Mouse (Mus musculus): ENCODE measurements around the gene Spock1.
"Not testable (repeated sequence)": the region's sequence is repeated elsewhere in the genome, so short reads cannot be mapped to it uniquely, and the experiment has no call there.

Gene Spock1

DNA sequence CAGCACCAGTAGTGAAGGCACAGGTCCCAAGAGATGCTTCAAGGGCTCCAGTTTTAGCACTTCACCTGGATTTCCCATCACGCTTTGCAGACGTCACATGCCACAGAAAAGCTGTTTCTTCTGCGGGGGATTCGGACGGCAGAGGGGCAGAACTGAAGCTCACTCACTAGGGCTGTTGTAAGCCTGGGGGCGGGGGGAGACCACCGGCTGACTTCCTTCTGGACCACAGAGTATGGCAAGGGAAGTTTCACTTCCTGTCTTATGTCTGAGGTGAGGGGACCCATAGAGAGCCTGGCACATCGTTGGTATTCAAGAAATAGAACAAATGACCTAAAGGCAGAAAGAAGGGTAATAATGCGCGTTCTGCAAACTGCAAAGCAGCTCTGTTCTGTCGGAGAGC is 392.4 kb downstream of the Spock1 start:
- DNase-seq (ENCODE audit: low read depth, low spot score): no peak

DNA sequence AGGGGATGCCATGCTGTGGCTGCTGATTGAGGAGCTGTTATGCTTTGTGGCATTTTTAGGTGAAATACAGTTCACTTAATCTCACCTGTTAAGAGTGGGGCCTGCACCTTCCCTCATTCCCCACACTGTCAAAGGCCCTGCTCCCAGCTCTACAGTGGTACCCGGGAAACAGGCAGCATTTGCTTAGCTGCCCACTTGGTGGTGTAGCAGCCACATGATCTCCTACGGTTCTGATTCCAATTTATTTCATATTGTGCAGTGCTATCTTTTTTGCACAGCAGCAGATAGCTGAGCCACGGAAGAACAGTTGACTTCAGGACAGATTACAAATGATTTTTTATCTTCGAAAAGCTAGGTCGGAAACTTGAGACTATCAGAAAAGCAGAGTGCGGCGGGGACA is 406.6 kb downstream of the Spock1 start:
- peak; percentile 58 for DNase-seq (ENCODE audit: low read depth, low spot score)

DNA sequence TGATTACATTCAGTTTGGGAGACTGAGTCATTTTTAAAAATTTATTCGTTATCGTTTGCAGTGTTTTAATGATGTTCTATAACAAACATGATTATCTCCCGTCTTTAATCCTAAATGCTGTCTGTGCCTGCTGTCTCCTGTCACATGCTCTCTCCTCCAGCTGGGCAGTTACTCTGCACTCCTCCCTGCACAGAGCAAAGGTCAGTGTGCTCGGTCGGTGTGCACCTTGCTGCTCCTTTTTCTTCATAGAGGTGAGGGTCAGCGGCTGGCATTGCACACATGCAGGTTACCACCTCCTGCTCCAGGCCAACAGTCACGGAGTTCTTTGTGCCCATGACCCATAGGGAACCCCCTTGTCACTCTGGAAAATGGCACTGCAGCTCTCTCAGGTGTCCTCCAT is 411.4 kb downstream of the Spock1 start:
- DNase-seq (ENCODE audit: low read depth, low spot score): no peak

DNA sequence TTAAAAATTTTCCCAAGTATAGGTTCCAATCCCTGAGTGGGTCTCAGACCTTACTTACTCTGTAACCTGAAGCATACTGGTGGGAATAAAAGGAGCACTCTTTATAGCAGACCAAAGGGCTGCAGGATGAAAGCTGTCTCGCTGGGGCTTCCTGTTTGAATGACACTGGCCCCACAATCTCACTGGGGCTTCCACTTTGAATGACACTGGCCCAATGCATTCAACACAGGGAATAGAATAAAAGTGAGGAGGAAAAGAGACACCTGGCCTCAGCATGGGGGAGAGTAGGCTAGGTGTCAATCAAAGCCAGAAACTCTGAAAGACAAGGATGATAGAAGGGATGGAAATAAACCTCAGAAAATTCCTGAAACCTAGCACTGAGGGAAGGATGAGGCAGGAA is 413.3 kb downstream of the Spock1 start:
- DNase-seq (ENCODE audit: low read depth, low spot score): no peak

GRCm38 (mm10) chr13:57488926-57489325 is 419.2 kb downstream of the Spock1 start:
- DNase-seq (ENCODE audit: low read depth, low spot score): peak; percentile 81

DNA sequence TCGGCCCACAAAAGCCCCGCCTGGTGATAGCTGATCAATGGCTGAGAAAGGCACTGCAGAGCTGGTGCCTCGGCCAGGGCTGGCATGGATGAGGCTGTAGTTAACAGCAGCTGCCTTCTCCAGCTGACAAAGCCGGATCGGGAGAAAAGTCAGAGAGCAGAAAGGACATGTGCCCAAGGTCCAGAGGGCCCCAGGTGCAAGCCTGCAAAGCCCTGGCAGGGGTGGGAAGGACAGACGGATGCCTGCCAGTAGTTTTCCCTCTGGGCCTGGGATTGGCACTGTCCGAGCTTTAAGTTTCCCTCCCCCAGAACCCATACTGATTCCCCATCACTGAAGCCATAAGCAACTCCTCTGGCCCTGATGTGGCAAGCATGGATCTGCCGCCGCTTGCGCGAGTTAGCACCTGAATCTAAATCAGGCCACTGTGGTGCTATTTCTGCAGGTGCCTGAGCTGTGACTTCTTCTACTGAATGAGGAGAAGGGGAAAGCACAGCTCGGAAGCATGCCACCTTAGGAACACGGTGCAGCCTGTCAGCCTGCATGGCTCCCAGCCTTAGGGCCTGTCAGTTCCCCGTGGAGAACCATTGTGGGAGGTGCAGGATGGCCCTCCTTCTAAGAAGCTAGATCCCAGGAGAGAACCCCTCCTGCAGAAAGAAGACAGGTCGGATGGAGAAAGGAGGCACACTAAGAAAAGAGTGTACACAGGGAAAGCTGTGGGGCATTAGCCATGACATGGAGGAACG is 423.5 kb downstream of the Spock1 start:
- peak; percentile 69 for DNase-seq (ENCODE audit: low read depth, low spot score)

DNA sequence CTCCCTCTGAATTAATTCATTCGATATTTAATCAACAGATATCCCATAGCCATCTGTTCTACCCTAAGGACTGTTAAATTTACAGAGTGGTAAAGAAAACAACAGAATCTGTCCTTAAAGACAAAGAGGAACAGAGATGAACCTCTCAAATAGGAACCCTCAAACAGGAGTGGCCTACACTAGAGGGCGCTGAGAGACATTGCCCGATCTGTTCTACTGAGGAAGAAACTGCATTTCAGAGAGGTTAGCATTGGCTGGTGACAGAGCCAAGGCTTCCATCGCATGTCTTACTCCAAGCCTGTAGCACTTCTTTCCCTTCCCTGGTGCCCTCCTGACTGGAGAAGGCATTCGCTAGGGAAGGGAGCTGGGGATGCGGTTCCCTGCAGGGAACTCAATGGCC is 431.4 kb downstream of the Spock1 start:
- DNase-seq (ENCODE audit: low read depth, low spot score): peak; percentile 81

GRCm38 (mm10) chr13:57474068-57474467 is 434.1 kb downstream of the Spock1 start:
- DNase-seq (ENCODE audit: low read depth, low spot score): no peak

- not testable (repeated sequence) for DNase-seq (ENCODE audit: low read depth, low spot score)
These were observed 437.2 kb downstream of the Spock1 start for GRCm38 (mm10) chr13:57470922-57471321.

DNA sequence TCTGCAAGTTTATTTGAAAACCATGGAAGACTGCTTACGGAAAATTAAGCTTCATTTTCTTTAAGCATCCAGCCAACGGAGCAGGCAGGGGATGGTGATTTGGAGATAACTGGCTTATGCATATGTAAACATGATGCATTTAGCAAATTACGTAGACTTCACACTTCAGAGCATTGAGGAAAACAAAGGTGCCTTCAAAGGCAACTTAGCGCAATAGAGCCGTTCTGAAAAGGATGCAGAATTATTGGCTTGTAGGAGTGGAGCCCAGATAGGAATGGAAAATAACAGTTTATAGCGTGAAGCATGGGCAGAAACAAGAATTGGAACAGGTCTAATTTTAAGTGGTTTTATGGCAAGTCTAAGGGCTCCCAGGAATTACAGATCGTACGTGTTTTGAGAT is 448.2 kb downstream of the Spock1 start:
- peak; percentile 34 for DNase-seq (ENCODE audit: low read depth, low spot score)

DNA sequence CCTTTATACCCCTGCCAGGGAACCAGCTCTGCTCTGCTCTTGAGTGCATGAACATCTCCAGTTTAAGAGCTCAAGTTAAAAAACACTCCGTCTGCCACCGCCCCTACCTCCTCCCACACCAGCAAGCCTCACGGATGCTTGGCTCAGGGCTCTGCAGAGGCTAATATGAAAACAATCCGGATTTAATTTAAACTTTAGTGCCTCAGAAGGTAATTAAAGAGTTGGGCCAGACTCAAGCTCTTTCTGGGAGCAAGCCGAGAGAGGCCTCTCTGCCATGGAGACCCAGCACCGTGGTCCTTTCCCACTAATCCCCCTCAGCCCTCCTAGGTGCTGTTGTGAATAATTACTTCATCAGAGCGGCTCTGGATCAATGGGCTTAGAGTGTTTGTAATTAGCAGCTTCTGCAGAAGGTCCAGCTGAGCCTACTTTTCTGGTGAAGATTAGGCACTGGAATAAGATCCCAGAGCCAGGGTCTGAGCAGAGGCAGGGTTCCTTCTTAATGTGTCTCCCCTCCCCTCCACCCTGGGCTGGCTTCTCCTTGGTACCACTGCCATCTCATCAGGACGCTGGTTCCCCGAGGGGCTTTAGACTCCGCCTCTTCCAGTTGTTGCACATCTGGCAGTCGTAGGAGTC is 457.8 kb downstream of the Spock1 start:
- DNase-seq (ENCODE audit: low read depth, low spot score): peak; percentile 78

DNA sequence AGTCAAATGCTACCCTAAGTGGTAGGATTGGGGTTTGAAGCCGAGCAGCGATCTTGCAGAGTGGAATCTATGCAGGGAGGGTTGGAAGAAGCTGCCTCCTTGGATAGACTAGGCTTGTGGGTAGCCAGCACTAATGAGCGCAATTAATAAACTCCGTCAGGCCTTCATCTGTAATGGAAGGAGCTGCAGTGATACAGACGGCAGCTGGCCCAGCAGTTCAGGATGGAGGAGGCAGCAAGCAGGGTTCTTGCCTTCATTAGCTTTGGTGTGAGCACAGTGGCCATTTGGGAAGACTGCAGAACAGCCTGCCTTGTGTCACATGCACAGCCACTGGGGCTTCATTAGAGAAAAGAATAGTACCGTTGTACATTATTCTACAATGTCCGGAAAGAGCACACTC is 459.2 kb downstream of the Spock1 start:
- DNase-seq (ENCODE audit: low read depth, low spot score): no peak

DNA sequence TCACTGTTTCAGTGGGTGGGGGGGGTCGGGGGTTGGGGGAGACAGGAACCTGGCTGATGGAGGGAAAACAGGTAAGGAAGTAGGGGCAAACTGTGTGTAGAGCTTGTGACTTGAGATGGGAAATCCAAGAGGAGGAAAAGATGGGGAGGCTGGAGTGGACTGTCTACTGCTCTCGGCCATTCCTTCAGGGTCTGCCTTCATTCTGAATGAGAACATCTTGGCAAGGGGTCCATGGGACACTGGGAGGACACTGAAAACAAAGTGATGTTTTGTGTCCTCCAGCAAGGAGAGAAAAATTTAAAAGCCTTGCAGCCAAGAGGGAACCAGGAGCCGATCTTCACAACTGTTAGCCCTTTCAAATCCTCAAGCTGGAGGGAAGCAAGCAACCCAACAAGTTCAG is 463.2 kb downstream of the Spock1 start:
- DNase-seq (ENCODE audit: low read depth, low spot score): no peak

DNA sequence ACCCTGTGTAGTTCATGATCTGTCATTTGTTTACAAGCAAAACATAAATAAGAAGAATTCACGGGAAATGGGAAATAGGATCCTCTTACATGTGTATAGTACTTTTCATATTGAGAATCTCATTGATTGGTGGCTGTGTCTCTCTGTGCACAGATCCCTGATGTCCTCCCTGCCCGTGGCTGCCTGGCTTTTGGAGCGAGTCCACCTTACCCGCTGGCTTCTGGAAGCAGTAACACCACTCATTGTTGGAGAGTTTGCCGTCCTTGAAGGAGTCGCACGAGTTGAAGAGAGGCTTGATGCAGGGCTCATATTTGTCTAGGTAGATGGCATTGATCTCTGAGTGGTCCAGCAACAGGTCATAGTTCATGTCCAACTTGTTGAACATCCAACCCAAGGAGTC is 468.0 kb downstream of the Spock1 start:
- no peak for DNase-seq (ENCODE audit: low read depth, low spot score)

GRCm38 (mm10) chr13:57435726-57436220 is 472.4 kb downstream of the Spock1 start:
- no peak for DNase-seq (ENCODE audit: low read depth, low spot score)

GRCm38 (mm10) chr13:57433848-57434247 is 474.3 kb downstream of the Spock1 start:
- peak; percentile 64 for DNase-seq (ENCODE audit: low read depth, low spot score)

DNA sequence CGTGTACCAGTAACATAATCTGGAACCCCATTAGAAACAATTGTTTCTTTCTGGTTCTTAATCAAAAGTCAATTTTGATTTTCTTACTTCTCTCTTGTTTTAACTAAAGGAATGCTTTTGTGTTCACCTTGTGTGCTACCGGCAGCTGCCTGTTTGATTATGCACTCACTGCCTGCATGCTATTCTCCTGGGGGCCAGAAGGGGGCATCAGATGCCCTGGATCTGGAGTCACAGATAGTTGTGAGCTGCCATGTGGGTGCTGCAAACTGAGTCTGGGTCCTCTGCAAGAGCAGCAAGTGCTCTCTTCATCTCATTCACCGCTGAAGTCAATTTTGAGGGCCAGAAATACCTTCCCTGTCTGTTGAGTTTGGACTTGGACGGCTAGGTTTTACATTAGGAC is 476.3 kb downstream of the Spock1 start:
- DNase-seq (ENCODE audit: low read depth, low spot score): no peak

DNA sequence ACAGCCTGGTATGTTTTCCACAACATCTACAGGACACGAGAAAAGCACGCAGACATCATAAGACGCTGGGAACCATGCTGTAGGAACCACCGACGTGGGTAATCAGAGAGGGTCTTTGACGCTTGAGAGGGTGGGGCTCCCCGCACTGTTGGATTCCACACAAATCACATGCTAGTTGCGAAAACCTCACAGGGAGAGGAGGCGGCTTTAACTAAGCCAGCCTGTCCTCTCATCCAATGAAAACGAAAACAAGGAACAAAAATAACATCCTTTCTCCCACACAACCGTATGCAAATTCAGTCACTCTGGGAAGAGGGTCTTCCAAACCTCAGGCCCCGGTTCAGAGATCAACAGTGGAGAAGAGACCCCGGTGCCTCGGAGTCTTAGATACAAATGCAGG is 479.3 kb downstream of the Spock1 start:
- peak; percentile 50 for DNase-seq (ENCODE audit: low read depth, low spot score)

- DNase-seq (ENCODE audit: low read depth, low spot score): no peak
These were observed 489.4 kb downstream of the Spock1 start for GRCm38 (mm10) chr13:57418781-57419180.

- no peak for DNase-seq (ENCODE audit: low read depth, low spot score)
These were observed 493.4 kb downstream of the Spock1 start for GRCm38 (mm10) chr13:57414716-57415115.

DNA sequence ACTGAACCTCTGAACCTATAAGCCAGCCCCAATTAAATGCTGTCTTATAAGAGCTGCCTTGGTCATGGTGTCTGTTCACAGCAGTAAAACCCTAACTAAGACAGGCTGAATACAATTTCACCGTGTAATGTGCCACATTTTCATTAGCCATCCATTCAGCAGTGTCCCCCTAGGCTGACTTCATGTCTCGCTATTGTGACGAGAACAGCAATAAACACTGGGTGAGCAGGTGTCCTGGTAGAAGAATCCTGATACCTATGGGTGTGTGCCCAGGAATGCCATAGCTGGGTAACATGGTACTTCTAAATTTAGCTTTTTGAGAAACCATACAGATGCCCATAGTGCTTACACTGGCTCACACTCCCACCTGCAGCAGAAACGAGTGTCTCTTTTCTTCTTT is 500.5 kb downstream of the Spock1 start:
- DNase-seq (ENCODE audit: low read depth, low spot score): no peak

DNA sequence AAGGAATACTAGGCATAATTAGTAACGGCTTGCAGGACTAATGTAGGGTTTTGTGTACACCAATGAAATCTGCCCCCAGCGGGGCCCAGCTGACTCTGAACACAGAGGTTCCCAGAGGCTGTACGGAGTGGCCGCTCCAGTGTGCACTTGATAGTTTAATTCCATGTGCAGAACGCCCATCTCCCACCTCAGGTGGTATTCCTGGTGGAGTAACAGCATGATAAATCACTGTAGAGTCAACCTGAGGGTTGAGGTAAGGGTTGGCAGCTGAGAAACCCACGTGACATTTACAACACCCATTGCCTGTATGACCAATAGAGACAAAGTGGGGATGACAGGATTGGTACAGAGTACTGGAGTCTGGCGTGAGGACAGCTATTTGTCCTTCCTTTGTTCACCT is 505.7 kb downstream of the Spock1 start:
- no peak for DNase-seq (ENCODE audit: low read depth, low spot score)

- DNase-seq (ENCODE audit: low read depth, low spot score): peak; percentile 71
These were observed 535.9 kb downstream of the Spock1 start for GRCm38 (mm10) chr13:57372141-57372700.
